ENCODE assay signal across 7 mouse cellular contexts in genomic region chr7:24547534-24548036, GRCm38 (mm10). TPM values are rescaled to one million over a fixed set of nuclear protein-coding genes. Genes with fewer than 3 reads are reported as not detected.
DNase-seq lines count a peak whose midpoint lies in the region; ATAC-seq and TF ChIP-seq lines count a peak whose summit lies in the region.

No protein-coding gene starts in this region.

- H3K36me3 ChIP-seq in lung, postnatal 0 days (ENCODE audit: insufficient read depth, low read length), result peaks cover 4% of the 10 kb centered on the region; the same call in 1 of the 2 replicates
- H3K36me3 ChIP-seq in forebrain, embryonic 12.5 days (replicated peaks), result peaks cover 44% of the 10 kb centered on the region
- peaks cover 45% of the 10 kb centered on the region for H3K36me3 ChIP-seq in limb, embryonic 13.5 days
- peaks cover 8% of the 10 kb centered on the region; the same call in 1 of the 2 replicates for H3K36me3 ChIP-seq in stomach, embryonic 15.5 days

- no peak for DNase-seq in lung, postnatal 0 days (ENCODE audit: low spot score)
- no peak for DNase-seq in lung, adult 18-20 months
- DNase-seq in adrenal gland, postnatal 36 days, result no peak
- DNase-seq in gastrocnemius, postnatal 36 days, result no peak

- H3K4me1 ChIP-seq in lung, postnatal 0 days (ENCODE audit: insufficient read depth, low read depth, low read length), result no peaks in the 10 kb centered on the region; the same call in 1 of the 2 replicates
- H3K4me1 ChIP-seq in forebrain, embryonic 12.5 days, result peaks cover 17% of the 10 kb centered on the region
- peaks cover 18% of the 10 kb centered on the region for H3K4me1 ChIP-seq in limb, embryonic 13.5 days
- H3K4me1 ChIP-seq in stomach, embryonic 15.5 days, result peaks cover 10% of the 10 kb centered on the region

- H3K4me2 ChIP-seq in lung, postnatal 0 days (replicated peaks; ENCODE audit: low read depth, low read length), result peak overlapping the region; percentile 73
- H3K4me2 ChIP-seq in forebrain, embryonic 12.5 days, result peak overlapping the region; percentile 74
- H3K4me2 ChIP-seq in limb, embryonic 13.5 days (replicated peaks), result peak overlapping the region; percentile 83
- H3K4me2 ChIP-seq in stomach, embryonic 15.5 days, result peak overlapping the region; percentile 72

- WGBS in lung, postnatal 0 days, result 20% methylated on average over 13 of the region's 13 CpGs
- 27% methylated on average over 13 of the region's 13 CpGs for WGBS in forebrain, embryonic 12.5 days
- WGBS in limb, embryonic 13.5 days, result 24% methylated on average over 13 of the region's 13 CpGs
- 19% methylated on average over 13 of the region's 13 CpGs for WGBS in stomach, embryonic 15.5 days

- no peaks in the 10 kb centered on the region for H3K27me3 ChIP-seq in lung, postnatal 0 days (replicated peaks; ENCODE audit: insufficient read depth, low read length)
- no peaks in the 10 kb centered on the region for H3K27me3 ChIP-seq in forebrain, embryonic 12.5 days
- H3K27me3 ChIP-seq in limb, embryonic 13.5 days, result no peaks in the 10 kb centered on the region
- H3K27me3 ChIP-seq in stomach, embryonic 15.5 days (replicated peaks), result no peaks in the 10 kb centered on the region

- peak overlapping the region; percentile 77 for H3K9ac ChIP-seq in lung, postnatal 0 days (replicated peaks; ENCODE audit: low read depth)
- peak overlapping the region; percentile 87 for H3K9ac ChIP-seq in forebrain, embryonic 12.5 days
- peak overlapping the region; percentile 84 for H3K9ac ChIP-seq in limb, embryonic 13.5 days
- H3K9ac ChIP-seq in stomach, embryonic 15.5 days, result peak overlapping the region; percentile 83

- H3K9me3 ChIP-seq in lung, postnatal 0 days (ENCODE audit: low read length), result no peaks in the 10 kb centered on the region
- H3K9me3 ChIP-seq in forebrain, embryonic 12.5 days, result no peaks in the 10 kb centered on the region
- no peaks in the 10 kb centered on the region for H3K9me3 ChIP-seq in limb, embryonic 13.5 days
- H3K9me3 ChIP-seq in stomach, embryonic 15.5 days, result no peaks in the 10 kb centered on the region

- no peak for TF ChIP-seq EP300 in lung, postnatal 0 days (IDR thresholded peaks at IDR 0.05)

- intact Hi-C loops in gastrocnemius, postnatal 36 days (cut with DNase I), result no loop called here

- no peak for ATAC-seq in lung, postnatal 0 days
- ATAC-seq in forebrain, embryonic 12.5 days (ENCODE audit: low FRiP score), result peak; percentile 27; the same call in 1 of the 2 replicates
- ATAC-seq in limb, embryonic 13.5 days (ENCODE audit: low FRiP score, low read depth), result no peak
- no peak for ATAC-seq in stomach, embryonic 15.5 days (ENCODE audit: insufficient read depth, low FRiP score, low read depth)

- H3K27ac ChIP-seq in lung, postnatal 0 days (ENCODE audit: low read length), result no peak overlapping the region
- peak overlapping the region; percentile 63 for H3K27ac ChIP-seq in forebrain, embryonic 12.5 days
- peak overlapping the region; percentile 79 for H3K27ac ChIP-seq in limb, embryonic 13.5 days
- peak overlapping the region; percentile 72 for H3K27ac ChIP-seq in stomach, embryonic 15.5 days

- peak overlapping the region; percentile 75 for H3K4me3 ChIP-seq in lung, postnatal 0 days (ENCODE audit: low read depth, low read length)
- peak overlapping the region; percentile 81 for H3K4me3 ChIP-seq in forebrain, embryonic 12.5 days (replicated peaks)
- H3K4me3 ChIP-seq in limb, embryonic 13.5 days, result peak overlapping the region; percentile 77
- peak overlapping the region; percentile 90 for H3K4me3 ChIP-seq in stomach, embryonic 15.5 days (replicated peaks)

- no peak for TF ChIP-seq CTCF in lung, postnatal 0 days (IDR thresholded peaks at IDR 0.05)

RNA-seq across cellular contexts. Expression of gene Xrcc1, which starts 1.5 kb away (rescaled TPM):
- polyA plus RNA-seq in lung, postnatal 0 days (2015; fragmentation: Nextera tagmentation; extraction: Ambion mirVana), result 35.4 and 37.0 TPM in 2 replicates
- polyA plus RNA-seq in forebrain, embryonic 12.5 days (2016; fragmentation: Nextera tagmentation; extraction: Ambion mirVana), result 105 and 107 TPM in 2 replicates
- 125 and 131 TPM in 2 replicates for polyA plus RNA-seq in limb, embryonic 13.5 days (2015; fragmentation: Nextera tagmentation; extraction: Ambion mirVana)
- polyA plus RNA-seq in stomach, embryonic 15.5 days (2015; fragmentation: Nextera tagmentation; extraction: Ambion mirVana), result 96.1 and 100.0 TPM in 2 replicates
- 10 to 100 TPM; 37.6 to 41.3 TPM for total RNA-seq in adrenal gland, postnatal 36 days (2021)
- 10 to 100 TPM; 17.1 to 21.4 TPM for total RNA-seq in gastrocnemius, postnatal 36 days (2021)

RNA-seq across cellular contexts. Expression of gene Pinlyp, which starts 1.7 kb away (rescaled TPM):
- 0.19 and 0.39 TPM in 2 replicates for polyA plus RNA-seq in lung, postnatal 0 days (2015; fragmentation: Nextera tagmentation; extraction: Ambion mirVana)
- polyA plus RNA-seq in forebrain, embryonic 12.5 days (2016; fragmentation: Nextera tagmentation; extraction: Ambion mirVana), result not detected in 2 replicates
- polyA plus RNA-seq in limb, embryonic 13.5 days (2015; fragmentation: Nextera tagmentation; extraction: Ambion mirVana), result not detected in 2 replicates
- polyA plus RNA-seq in stomach, embryonic 15.5 days (2015; fragmentation: Nextera tagmentation; extraction: Ambion mirVana), result 1.9 and 6.8 TPM in 2 replicates
- total RNA-seq in adrenal gland, postnatal 36 days (2021), result not detected
- total RNA-seq in gastrocnemius, postnatal 36 days (2021), result not detected

RNA-seq across cellular contexts. Expression of gene Irgq, which starts 17.1 kb away (rescaled TPM):
- 3.5 and 4.0 TPM in 2 replicates for polyA plus RNA-seq in lung, postnatal 0 days (2015; fragmentation: Nextera tagmentation; extraction: Ambion mirVana)
- 24.7 and 25.2 TPM in 2 replicates for polyA plus RNA-seq in forebrain, embryonic 12.5 days (2016; fragmentation: Nextera tagmentation; extraction: Ambion mirVana)
- polyA plus RNA-seq in limb, embryonic 13.5 days (2015; fragmentation: Nextera tagmentation; extraction: Ambion mirVana), result 6.8 and 8.1 TPM in 2 replicates
- 7.6 and 8.2 TPM in 2 replicates for polyA plus RNA-seq in stomach, embryonic 15.5 days (2015; fragmentation: Nextera tagmentation; extraction: Ambion mirVana)
- 10 to 100 TPM; 20.4 to 24.1 TPM for total RNA-seq in adrenal gland, postnatal 36 days (2021)
- 10 to 100 TPM; 10.7 to 10.9 TPM for total RNA-seq in gastrocnemius, postnatal 36 days (2021)

RNA-seq across cellular contexts. Expression of gene AC161166.1, which starts 35.3 kb away (rescaled TPM):
- 0.06 and 0.10 TPM in 2 replicates for polyA plus RNA-seq in lung, postnatal 0 days (2015; fragmentation: Nextera tagmentation; extraction: Ambion mirVana)
- polyA plus RNA-seq in forebrain, embryonic 12.5 days (2016; fragmentation: Nextera tagmentation; extraction: Ambion mirVana), result 1.6 and 1.7 TPM in 2 replicates
- 0.42 and 0.66 TPM in 2 replicates for polyA plus RNA-seq in limb, embryonic 13.5 days (2015; fragmentation: Nextera tagmentation; extraction: Ambion mirVana)
- 0.19 and 0.40 TPM in 2 replicates for polyA plus RNA-seq in stomach, embryonic 15.5 days (2015; fragmentation: Nextera tagmentation; extraction: Ambion mirVana)
- not detected for total RNA-seq in adrenal gland, postnatal 36 days (2021)
- total RNA-seq in gastrocnemius, postnatal 36 days (2021), result not detected

RNA-seq across cellular contexts. Expression of gene Ethe1, which starts 39.8 kb away (rescaled TPM):
- 13.4 and 14.5 TPM in 2 replicates for polyA plus RNA-seq in lung, postnatal 0 days (2015; fragmentation: Nextera tagmentation; extraction: Ambion mirVana)
- polyA plus RNA-seq in forebrain, embryonic 12.5 days (2016; fragmentation: Nextera tagmentation; extraction: Ambion mirVana), result 15.3 and 15.7 TPM in 2 replicates
- 28.2 TPM in 2 replicates for polyA plus RNA-seq in limb, embryonic 13.5 days (2015; fragmentation: Nextera tagmentation; extraction: Ambion mirVana)
- 31.1 and 37.1 TPM in 2 replicates for polyA plus RNA-seq in stomach, embryonic 15.5 days (2015; fragmentation: Nextera tagmentation; extraction: Ambion mirVana)
- 10 to 100 TPM; 27.9 to 34.2 TPM for total RNA-seq in adrenal gland, postnatal 36 days (2021)
- 10 to 100 TPM; 23.0 to 24.2 TPM for total RNA-seq in gastrocnemius, postnatal 36 days (2021)
